Mouse (Mus musculus): ENCODE results near the gene Atp1b4. TPM values are rescaled to one million over a fixed set of nuclear protein-coding genes. Genes with fewer than 3 reads are reported as not detected.
"Not testable (repeated sequence)": the region's sequence is repeated elsewhere in the genome, so short reads cannot be mapped to it uniquely, and the experiment has no call there.

The Atp1b4 gene
- polyA plus RNA-seq, 1 experiment from 2014 or later = not detected

- not testable (repeated sequence) for H3K27me3 ChIP-seq (ENCODE audit: control insufficient read depth, insufficient read depth, low read length)
Observed at GRCm38 (mm10) chrX:38364621-38365020, 48.6 kb downstream of the Atp1b4 start.

GRCm38 (mm10) chrX:38373169-38373568 is 57.2 kb downstream of the Atp1b4 start:
- H3K9ac ChIP-seq (ENCODE audit: low read length); ATAC-seq (ENCODE audit: insufficient read depth, low FRiP score, low TSS enrichment); H3K9me3 ChIP-seq (ENCODE audit: control insufficient read depth, low read length); H3K27me3 ChIP-seq (ENCODE audit: control insufficient read depth, insufficient read depth, low read length); H3K27ac ChIP-seq (ENCODE audit: low read depth, low read length); H3K4me3 ChIP-seq (ENCODE audit: low read depth, low read length); H3K4me1 ChIP-seq (ENCODE audit: control insufficient read depth, insufficient read depth, low read length); DNase-seq (ENCODE audit: low spot score); H3K4me2 ChIP-seq (ENCODE audit: low read depth); H3K36me3 ChIP-seq (ENCODE audit: control insufficient read depth, insufficient read depth, low read length): not testable (repeated sequence)
- WGBS = 96% methylated on average over 1 of the region's 1 CpGs

More at GRCm38 (mm10) chrX:38364621-38365020, 48.6 kb downstream of the Atp1b4 start:
- not testable (repeated sequence) for H3K4me2 ChIP-seq (ENCODE audit: low read depth); H3K9ac ChIP-seq (ENCODE audit: low read length); H3K4me1 ChIP-seq (ENCODE audit: control insufficient read depth, insufficient read depth, low read length); DNase-seq (ENCODE audit: low spot score); H3K9me3 ChIP-seq (ENCODE audit: control insufficient read depth, low read length); H3K27ac ChIP-seq (ENCODE audit: low read depth, low read length); H3K36me3 ChIP-seq (ENCODE audit: control insufficient read depth, insufficient read depth, low read length); H3K4me3 ChIP-seq (ENCODE audit: low read depth, low read length); ATAC-seq (ENCODE audit: insufficient read depth, low FRiP score, low TSS enrichment)
- 68% methylated on average over 1 of the region's 1 CpGs for WGBS

Other genes starting within 250 kb of the Atp1b4 start
- gene Rhox10, start 249.7 kb upstream of the Atp1b4 start, polyA plus RNA-seq (2014; fragmentation: Nextera tagmentation; extraction: Ambion mirVana) = not detected in 2 replicates
- gene Rhox11, start 231.0 kb upstream of the Atp1b4 start, polyA plus RNA-seq (2014; fragmentation: Nextera tagmentation; extraction: Ambion mirVana) = not detected in 2 replicates
- gene Rhox12, start 205.3 kb upstream of the Atp1b4 start, polyA plus RNA-seq (2014; fragmentation: Nextera tagmentation; extraction: Ambion mirVana) = not detected in 2 replicates
- not detected in 2 replicates for gene Rhox13, start 195.0 kb upstream of the Atp1b4 start, polyA plus RNA-seq (2014; fragmentation: Nextera tagmentation; extraction: Ambion mirVana)
- gene Zbtb33, start 126.4 kb upstream of the Atp1b4 start, polyA plus RNA-seq (2014; fragmentation: Nextera tagmentation; extraction: Ambion mirVana) = 9.3 and 10.0 TPM in 2 replicates
- gene Tmem255a, start 63.7 kb upstream of the Atp1b4 start, polyA plus RNA-seq (2014; fragmentation: Nextera tagmentation; extraction: Ambion mirVana) = 28.1 and 28.8 TPM in 2 replicates
- 90.3 and 91.5 TPM in 2 replicates for gene Lamp2, start 140.3 kb downstream of the Atp1b4 start, polyA plus RNA-seq (2014; fragmentation: Nextera tagmentation; extraction: Ambion mirVana)

Measured in neural tube, embryonic 11.5 days (tissue).